Mouse (Mus musculus): Measurements from ENCODE around the gene Ado.

Ado gene

GRCm38 (mm10) chr10:67548877-67549731, at the start of gene Ado:
Gene Ado (minus strand): TSS chr10:67548955.
- DNase-seq (ENCODE audit: low read depth, low spot score): peak; percentile 92

- no peak for DNase-seq (ENCODE audit: low read depth, low spot score)
Measured at GRCm38 (mm10) chr10:67595278-67595677, 46.5 kb upstream of the Ado start.

- no peak for DNase-seq (ENCODE audit: low read depth, low spot score)
Measured at GRCm38 (mm10) chr10:67585873-67586610, 37.3 kb upstream of the Ado start.

- peak; percentile 42 for DNase-seq (ENCODE audit: low read depth, low spot score)
Measured at GRCm38 (mm10) chr10:67581698-67582285, 33.0 kb upstream of the Ado start.

GRCm38 (mm10) chr10:67579830-67580229, 31.1 kb upstream of the Ado start:
- no peak for DNase-seq (ENCODE audit: low read depth, low spot score)

GRCm38 (mm10) chr10:67573310-67573709, 24.6 kb upstream of the Ado start:
- DNase-seq (ENCODE audit: low read depth, low spot score): no peak

- DNase-seq (ENCODE audit: low read depth, low spot score): no peak
Measured at GRCm38 (mm10) chr10:67571443-67571842, 22.7 kb upstream of the Ado start.

GRCm38 (mm10) chr10:67569539-67569938, 20.8 kb upstream of the Ado start:
- DNase-seq (ENCODE audit: low read depth, low spot score): no peak

- no peak for DNase-seq (ENCODE audit: low read depth, low spot score)
Measured at GRCm38 (mm10) chr10:67566104-67566503, 17.3 kb upstream of the Ado start.

- no peak for DNase-seq (ENCODE audit: low read depth, low spot score)
Measured at GRCm38 (mm10) chr10:67564509-67564908, 15.8 kb upstream of the Ado start.

GRCm38 (mm10) chr10:67561185-67561584, 12.4 kb upstream of the Ado start:
- no peak for DNase-seq (ENCODE audit: low read depth, low spot score)

GRCm38 (mm10) chr10:67559765-67560394, 11.1 kb upstream of the Ado start:
- no peak for DNase-seq (ENCODE audit: low read depth, low spot score)

- DNase-seq (ENCODE audit: low read depth, low spot score): no peak
Measured at GRCm38 (mm10) chr10:67558053-67558452, 9.3 kb upstream of the Ado start.

- DNase-seq (ENCODE audit: low read depth, low spot score): peak; percentile 59
Measured at GRCm38 (mm10) chr10:67548261-67548854, 397 bp downstream of the Ado start.

- peak; percentile 49 for DNase-seq (ENCODE audit: low read depth, low spot score)
Measured at GRCm38 (mm10) chr10:67547850-67548260, 900 bp downstream of the Ado start.

GRCm38 (mm10) chr10:67540591-67540990, 8.2 kb downstream of the Ado start:
- DNase-seq (ENCODE audit: low read depth, low spot score): no peak

GRCm38 (mm10) chr10:67539401-67539730, 9.4 kb downstream of the Ado start:
- no peak for DNase-seq (ENCODE audit: low read depth, low spot score)

- peak; percentile 37 for DNase-seq (ENCODE audit: low read depth, low spot score)
Measured at GRCm38 (mm10) chr10:67538585-67539400, 10.0 kb downstream of the Ado start.

GRCm38 (mm10) chr10:67538106-67538505, 10.6 kb downstream of the Ado start:
- DNase-seq (ENCODE audit: low read depth, low spot score): peak; percentile 18

- DNase-seq (ENCODE audit: low read depth, low spot score): peak; percentile 95
Measured at GRCm38 (mm10) chr10:67537151-67537994, 11.4 kb downstream of the Ado start.
